Mouse (Mus musculus): ENCODE measurements around the gene Rffl.
A peak's percentile ranks its signal among the peaks of the same experiment; 100 is the strongest.

Gene Rffl

DNA sequence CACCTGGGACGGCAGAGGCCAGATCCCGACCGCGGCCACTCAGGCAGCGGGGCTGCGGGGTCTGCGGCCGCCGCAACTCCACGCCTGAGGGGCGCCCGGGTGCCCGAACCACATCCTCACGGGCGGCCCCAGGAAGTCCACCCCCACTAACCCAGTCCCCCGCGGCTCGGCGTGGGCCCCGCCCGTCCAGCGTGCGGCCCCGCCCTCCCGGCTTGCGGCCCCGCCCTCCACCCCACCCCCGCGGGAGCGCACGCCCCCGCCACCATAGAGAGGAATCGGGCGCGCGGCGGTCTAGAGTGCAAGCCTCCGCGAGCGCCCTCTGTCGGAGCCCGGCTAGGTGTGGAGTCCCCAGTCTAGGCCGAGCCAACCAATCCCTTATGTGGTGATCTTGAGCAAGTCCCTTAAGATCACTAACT, at the start of gene Rffl:
Rffl (minus strand) TSS at position 180 of the 416 bp plus-strand sequence.
- peak; percentile 83 for DNase-seq (ENCODE audit: low spot score)

DNA sequence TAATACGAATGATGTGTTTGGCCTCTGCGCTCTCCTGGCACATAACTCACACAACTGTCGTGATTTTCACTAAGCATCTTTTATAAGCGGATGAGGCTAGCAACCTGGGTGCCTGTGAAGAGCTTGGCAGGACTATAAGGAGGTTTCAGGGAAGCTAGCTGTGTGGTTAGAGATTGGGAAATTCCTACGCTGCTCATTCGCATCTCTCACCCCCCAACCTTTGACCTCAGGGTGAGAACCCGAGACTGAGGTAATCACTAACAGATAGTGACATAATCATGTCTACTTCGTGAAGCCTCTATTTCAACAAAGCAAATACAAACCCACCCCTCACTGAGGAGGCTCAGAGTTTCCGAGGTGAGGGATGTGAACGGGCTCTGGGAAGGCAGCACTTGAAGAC, 49.8 kb upstream of the Rffl start:
- DNase-seq (ENCODE audit: low spot score): no peak

DNA sequence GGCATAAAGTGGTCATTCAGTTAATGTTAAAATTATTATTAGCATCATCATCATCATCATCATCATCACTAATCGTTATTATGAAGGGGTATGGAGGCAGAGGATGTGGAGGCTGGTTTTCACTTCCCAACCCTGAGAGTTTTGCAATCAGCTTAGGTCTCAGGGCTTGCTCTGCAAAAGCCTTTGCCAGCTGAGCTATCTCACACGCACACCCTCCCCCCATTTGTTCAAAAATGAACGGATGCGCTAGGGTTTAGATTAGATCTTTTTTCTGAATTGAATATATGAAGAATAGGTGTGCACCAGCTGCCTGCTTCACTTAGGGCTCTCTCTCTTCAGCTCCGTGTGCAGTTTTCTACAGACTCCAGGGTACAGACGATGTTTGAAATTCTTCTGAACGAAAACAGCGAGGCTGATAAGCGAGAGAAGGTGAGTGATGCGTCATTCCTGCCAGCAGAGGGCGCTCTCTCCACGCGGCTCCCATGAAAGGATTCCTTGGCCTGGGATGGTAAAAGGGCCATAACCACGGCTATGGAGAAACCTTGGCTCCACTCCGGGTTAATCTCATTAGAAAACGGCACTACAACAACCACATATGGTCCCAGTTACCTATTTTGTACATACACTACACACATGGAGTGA, 43.8 kb upstream of the Rffl start:
- peak; percentile 38 for DNase-seq (ENCODE audit: low spot score)

DNA sequence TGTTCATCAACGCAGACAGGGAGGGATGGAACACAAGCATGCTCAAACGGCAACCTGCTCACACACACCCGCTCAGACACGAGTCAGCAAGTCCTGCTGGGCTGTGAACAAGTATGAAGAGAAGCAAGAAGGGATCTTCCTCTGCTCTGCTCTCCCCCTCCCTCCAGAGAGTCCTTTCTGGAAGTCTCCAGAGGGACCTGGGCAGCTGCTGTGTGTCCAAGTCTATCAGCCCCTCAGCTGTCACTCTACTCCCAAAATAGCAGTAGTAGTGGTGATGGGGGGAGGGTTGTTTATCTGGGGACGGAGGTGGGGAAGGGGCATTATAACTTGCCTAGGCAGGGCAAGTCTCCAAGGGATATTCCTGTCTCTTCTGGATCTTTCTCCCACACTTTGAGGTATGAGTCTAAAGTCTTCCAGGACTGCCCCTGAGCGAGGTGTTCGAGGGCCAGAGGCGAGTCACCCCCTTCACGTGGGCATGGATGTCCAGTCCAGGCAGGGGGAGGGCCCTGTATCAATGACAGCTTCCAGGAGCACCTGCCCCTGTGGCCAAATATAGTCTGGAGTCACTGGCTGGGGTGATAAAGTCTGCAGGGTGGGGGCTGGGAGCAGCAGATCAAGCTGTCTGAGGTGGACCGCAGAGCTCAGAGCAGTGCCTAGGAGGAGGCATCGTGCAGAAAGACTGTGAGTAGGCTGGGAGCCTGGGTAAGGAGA, 39.8 kb upstream of the Rffl start:
- DNase-seq (ENCODE audit: low spot score): no peak

DNA sequence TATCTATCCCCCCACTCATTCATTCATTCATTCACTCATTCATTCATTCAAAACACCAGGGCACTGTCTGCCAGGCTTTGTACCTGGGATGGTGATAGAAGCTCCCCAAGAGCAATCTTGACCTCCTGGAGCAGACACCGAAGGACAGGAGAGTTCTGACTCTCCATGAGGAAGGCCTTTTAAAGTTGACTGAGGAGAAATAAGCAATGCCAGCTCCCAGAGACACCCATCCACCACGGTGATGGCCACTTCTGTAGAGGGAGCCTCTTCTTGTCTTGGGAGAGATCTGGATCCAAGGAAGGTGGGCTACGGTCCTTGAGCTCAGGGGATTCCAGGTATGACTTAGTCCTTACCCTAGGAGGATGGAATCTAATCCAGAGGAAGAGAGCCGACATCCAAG, 39.2 kb upstream of the Rffl start, which contains the start of gene Unc45b:
Unc45b (plus strand) TSS at position 301 of the 400 bp plus-strand sequence.
- DNase-seq (ENCODE audit: low spot score): no peak

DNA sequence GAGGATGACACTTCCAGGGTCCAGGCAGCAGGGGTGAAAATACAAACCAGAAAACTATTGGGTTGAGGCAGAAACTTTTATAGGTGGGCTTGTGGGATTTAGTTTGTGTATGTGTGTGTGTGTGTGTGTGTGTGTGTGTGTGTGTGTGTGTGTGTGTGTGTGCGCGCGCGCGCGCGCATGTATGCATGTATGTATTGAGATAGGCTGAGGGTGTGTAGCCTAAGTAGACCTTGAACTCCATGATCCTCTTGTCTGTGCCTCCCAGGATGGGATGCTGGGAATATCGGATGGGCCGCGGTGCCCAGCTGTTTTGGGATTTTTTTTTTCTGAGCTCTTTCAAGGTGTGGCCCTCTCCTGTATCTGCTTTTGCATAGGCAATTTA, 37.6 kb upstream of the Rffl start:
- DNase-seq (ENCODE audit: low spot score): no peak

DNA sequence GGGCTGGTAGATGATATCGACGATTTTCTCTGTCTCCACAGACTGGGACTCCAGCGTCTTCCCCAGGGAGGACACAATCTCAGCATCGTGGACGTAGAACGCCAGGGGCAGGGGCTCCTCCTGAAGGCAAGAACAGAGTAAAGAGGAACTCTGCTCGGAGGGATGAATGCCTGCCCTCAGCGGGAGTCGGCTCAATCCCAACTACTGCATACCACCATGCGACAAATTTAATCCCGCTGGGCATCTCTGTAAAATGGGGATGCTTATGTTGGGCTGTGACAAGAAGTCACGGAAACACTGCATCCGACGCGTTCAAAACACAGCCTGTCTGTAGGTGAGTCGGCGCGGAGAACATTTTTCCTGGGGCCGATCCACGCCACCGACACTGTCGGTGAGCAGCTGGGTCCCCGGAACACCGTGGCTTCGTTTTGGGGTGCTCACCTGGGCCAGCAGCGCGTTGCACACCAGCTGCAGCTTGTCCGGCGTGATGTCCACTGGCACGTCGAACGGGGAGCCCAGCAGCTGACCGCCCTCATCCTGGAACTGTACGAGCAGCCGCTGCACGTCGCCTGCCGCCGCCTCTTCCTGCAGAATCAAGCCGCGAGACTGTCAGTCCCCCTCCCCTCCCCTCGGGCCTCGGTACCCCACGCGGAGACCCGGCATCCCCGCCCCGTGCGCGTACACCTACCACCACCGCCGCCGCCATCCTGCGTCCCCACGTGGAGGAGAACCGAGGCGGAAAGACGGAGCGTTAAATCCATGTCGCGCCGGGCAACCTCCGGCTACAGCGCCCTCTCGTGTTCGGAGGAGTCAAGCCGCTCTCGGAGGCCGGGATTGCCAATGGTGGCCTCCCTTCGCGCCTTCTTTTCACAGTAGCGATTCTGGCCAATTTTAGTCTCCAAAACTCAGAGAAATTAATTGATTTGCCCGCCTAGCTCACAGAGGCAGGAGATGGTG, 36.9 kb upstream of the Rffl start, which contains the start of gene Nle1:
Nle1 (minus strand) TSS at position 761 of the 957 bp plus-strand sequence.
- DNase-seq (ENCODE audit: low spot score): peak; percentile 93

DNA sequence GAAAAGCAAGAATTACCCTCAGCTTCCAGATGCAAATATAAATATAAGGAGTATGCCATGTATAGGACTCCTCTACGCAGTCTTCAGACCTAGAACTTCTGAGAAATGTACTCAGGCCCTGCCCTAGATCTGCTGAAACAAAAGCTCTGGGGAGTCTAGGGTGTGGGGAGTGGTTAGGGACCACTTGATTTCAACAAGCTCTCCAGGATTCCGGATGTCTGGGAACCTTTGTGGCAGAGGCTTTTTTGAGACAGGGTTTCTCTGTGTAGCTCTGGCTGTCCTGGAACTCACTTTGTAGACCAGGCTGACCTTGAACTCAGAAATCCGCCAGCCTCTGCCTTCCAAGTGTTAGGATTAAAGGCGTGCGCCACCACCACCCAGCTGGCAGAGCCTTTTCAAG, 34.8 kb upstream of the Rffl start:
- DNase-seq (ENCODE audit: low spot score): no peak

DNA sequence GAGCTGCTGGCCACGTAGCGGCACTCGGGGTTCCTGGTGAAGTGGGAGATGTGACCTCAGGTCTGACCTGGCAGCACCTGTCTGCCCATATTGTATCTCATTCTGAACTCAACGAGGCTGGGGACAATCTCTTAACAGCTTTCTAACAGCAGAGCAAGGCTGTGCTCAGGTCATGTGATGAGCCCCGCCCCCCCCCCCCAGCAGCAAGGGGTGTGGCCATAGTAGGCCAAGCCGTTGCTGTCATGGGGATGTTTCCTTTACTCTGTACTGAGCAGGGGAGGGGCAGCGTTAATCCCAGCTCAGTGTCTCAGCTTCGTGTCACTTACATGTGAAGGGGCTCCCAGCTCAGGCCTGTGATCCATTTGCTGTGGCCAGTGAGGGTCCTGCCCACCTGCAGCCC, 33.9 kb upstream of the Rffl start:
- no peak for DNase-seq (ENCODE audit: low spot score)

DNA sequence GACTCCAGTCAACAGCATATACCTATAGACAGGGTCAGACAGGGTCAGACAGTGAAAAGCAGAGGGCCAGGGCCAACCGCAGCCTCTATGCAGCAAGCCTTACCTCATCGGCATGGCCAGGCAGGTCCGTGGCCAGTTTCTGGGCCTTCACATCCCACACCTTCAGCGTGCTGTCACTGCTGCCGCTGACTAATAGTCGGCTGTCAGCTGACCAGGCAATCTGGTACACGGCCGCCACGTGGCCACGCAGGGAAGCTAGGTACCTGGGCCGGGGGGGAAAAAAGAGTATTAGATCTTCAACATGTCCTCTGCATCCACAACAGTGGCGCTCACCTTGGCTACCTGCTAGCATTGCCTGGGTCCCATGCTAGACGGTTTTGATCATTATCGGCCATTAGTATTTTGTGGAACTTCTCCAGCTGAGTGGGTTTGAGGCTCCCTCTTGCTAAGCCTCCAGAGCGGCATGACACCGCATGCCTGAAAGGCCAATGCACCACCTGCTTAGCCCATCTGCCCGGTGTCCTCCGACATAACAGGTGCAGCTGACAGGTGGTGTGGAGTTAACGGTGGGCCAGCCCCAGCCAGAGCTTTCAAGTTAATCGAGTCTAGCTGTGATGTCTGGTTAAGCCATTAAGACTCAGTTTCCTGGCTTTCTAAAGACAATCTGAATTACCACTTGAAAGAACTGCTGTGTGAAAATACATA, 30.7 kb upstream of the Rffl start:
- no peak for DNase-seq (ENCODE audit: low spot score)

DNA sequence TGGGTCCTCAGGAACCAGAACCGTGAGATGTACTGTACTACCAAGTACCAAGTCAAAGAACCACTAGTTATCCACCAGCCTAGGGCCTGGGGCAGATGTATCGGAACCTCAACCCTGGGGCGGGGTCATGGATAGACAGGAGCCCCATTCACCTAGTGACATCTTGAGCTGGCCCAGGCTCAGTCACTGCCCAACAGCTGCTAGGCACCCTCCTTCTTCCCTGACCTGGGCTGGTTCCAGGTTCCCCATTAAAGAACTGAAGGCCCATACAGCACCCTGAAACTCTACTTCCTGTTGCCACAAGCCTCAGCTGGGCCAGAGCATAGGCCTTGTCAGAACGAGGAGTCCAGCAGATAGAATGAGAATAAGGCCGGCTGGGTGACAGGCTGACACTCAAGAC, 28.7 kb upstream of the Rffl start:
- no peak for DNase-seq (ENCODE audit: low spot score)

DNA sequence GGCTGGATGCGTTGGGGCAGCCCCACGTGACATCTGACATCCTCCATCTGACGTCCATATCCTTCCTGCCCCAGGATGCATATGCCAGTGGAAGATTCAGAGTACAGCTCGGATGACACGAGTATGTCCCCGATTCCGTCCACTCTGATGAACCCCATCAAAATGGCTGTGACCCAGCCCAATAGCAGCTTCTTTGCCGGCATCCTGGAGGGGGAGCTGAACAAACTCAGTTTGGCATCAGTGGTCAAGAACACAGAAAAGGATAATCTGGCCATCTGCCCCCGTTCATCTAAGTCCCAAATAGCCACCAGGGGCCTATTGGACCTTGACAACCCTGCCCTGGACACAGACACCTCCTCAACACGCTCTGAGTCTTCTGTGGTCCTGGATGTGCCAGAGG, 26.5 kb upstream of the Rffl start:
- no peak for DNase-seq (ENCODE audit: low spot score)

DNA sequence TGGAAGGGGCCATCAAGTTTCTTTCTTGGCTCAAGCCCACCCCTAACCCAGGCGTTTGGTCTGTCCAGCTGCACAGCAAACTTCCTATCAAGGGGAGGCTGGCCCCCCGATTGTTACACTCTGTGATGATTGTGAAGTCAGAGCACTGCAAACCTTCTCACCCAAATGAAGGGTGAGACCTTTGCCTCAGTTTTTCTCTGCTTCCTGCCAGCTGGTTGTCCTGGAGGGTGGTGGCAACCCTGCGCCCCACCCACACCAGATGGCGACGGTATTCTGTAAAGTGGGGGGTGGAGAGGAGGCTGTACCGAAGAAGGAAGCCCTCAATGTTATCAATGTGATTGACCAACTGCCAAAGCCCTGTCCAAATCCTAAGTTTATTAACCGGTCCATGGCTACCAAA, 20.9 kb upstream of the Rffl start, which contains the start of gene Fndc8:
Fndc8 (plus strand) TSS at position 189 of the 400 bp plus-strand sequence.
- DNase-seq (ENCODE audit: low spot score): no peak

DNA sequence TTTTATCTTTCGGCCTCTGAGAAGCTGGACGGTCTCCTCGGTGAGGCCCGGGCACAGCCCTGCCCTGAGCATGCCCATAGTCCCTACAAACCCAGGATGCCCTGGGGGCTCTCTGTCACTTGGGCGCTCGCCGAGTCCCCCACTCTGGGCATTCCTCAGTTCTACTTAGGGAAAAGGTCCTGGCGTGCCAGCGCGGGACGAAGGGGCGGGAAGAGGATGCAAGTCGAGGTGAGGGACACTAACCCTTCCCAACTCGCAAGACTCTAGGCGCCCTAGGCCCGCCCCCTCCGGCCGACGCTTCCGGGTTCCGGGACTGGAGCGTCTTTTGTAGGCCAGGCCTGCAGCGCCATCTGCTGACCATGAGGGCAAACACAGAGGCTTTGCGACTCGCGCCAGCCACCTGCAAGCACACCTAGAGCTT, 19.3 kb upstream of the Rffl start, which contains the start of gene Rad51d:
Rad51d (minus strand) TSS at position 273 of the 421 bp plus-strand sequence.
- DNase-seq (ENCODE audit: low spot score): peak; percentile 90

DNA sequence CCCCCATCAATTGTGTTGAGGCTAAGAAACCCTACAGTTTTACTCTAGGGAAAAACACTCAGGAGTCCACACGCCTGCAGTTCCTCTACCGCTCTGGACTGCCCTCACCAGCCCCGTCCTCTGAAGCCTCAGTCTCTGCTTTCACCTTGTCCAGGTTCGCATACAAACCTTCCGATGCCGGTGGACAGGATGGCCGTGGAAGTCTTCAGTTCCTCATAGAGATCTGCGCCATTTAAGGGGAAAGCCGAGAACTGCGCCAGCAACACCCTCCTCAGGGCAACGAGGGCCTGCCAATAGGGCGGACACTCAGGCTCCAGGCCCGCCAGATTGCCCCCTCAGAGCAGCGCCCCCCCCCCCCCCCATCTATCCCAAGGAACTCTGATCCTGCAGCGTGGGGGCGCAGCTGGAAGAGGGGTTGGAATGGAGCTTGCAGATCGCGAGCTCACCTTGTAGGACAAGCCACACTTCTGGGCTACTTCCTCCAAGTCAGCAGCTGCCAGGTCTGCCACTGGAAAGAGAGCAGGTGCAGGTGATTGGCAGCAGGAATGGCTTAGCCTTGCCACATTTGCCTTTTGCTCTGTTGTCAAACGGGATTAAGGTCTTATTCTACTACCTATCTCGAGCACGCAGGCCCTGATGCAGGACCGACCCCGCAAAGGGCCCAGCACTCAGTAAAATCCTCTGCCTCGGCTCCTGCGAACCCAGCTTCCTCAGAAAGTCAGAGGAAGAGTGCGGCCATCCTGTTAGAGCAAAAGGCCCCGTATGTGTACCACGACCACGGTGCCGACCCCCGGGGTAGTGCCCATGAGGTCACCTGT, 18.7 kb upstream of the Rffl start:
- peak; percentile 18 for DNase-seq (ENCODE audit: low spot score)

DNA sequence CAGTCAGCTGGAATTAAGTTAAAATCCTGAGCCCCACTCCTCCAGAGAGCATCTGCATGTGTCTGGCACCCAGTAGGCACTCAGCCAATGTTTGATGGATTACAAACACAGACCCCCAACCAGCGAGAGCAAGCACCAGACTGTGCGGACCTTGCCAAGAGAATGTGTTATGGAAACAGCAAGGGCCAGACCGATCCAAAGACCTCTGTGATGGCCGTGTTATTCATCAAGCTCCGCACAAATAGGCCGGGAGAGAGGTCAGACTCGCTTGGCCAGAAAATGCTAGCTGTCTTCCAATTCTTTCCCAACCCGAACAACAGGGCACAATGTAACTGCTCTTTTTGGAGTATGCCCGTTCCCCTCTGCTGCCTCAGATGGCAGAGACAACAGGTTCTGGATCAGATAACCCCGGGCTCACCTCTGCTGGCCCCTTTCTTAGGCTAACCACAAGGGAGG, 17.5 kb upstream of the Rffl start:
- no peak for DNase-seq (ENCODE audit: low spot score)

DNA sequence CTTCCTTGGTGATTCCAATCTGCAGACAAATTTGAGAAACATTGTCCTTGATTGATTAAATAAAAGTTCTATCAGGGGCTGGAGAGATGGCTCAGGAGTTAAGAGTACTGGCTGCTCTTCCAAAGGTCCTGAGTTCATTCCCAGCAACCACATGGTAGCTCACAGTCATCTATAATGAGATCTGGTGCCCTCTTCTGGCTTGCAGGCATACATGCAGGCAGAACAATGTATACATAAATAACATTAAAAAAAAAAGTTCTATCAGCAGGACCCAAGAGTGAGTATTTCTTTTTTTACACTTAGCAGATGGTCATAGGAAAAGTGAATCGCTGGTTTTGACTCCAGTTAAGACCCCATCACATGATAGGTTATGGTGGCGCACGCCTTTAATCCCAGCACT, 15.5 kb upstream of the Rffl start:
- no peak for DNase-seq (ENCODE audit: low spot score)

DNA sequence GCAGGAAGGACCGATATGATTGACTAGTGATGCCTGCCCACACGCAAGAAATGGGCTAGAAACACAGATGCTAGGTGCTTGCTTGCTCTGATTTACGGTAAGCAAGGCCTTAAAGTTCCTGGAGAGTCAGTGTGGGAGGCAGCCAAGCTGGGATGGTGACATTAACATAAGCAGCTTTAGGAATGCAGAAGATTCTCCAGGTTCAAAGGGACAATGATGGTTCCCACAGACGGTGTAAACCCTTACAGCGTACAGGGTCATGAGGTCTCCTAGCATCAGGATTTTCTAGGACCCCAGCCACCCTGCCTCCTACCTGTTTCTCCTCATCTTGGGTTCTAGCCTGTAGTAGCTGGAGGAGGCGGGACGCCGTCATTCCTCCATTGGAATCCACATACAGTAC, 12.2 kb upstream of the Rffl start:
- no peak for DNase-seq (ENCODE audit: low spot score)

DNA sequence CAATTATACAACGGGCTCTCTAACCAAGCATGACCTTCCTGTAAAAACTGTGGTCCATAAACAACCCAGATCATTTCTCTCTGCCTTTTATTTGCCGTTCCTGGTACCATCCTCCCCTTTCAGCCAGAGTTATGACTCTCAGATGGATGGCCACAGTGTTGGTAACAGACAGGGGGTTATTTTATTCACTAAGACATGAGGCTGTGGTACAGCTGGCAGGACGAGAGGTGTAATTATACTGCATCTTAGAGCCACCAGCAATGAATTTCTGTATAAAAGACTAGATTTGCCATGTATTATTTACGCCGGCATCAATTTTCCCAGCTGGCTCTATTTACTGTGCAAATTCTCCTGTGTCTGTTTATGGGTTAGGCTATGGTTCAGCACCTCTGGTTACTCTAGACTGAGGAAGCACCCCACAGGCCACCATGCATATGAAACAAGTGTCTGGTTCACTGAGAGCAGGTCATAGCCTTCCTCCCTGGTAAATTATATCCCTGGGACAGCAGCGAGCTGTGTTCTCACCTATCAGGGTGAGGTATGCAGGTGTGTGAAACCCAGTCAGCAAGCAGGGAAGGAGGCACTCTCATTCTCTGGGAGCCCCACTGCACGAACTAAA, 6.8 kb upstream of the Rffl start:
- DNase-seq (ENCODE audit: low spot score): no peak

DNA sequence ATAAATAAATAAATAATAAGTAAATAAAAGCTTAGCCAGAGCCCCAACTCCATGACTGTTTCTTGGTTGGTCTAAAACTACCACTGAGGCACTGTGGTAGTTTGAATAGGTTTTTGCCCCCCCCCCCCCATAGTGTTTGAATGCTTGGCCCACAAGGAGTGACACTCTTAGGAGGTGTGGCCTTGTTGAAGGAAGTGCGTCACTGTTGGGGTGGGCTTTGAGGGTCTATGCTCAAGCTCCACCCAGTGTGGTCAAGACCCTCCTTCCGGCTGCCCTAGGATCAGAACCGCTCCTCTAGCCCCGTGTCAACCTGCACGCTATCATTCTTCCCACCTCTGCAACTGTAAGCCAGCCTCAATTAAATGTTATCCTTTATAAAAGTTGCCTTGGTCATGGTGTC, 4.6 kb upstream of the Rffl start:
- no peak for DNase-seq (ENCODE audit: low spot score)
